Mouse (Mus musculus): ENCODE measurements around the gene Ercc8. TPM values are rescaled to one million over a fixed set of nuclear protein-coding genes. Genes with fewer than 3 reads are reported as not detected.

Gene Ercc8
- 5.8 and 7.2 TPM in 2 replicates for polyA plus RNA-seq (2021; fragmentation: Nextera tagmentation)
- long read RNA-seq, experiment 1, partial matches to known transcripts = 2 of 11 reads
- long read RNA-seq, experiment 1, other reads (novel, unspliced or antisense) = 2 of 11 reads
- long read RNA-seq, experiment 2, transcript Ercc8-205 (11 exons, 2,395 nt) = minor isoform, 7 of 29 reads
- long read RNA-seq, experiment 2, transcript Ercc8-201 (12 exons, 2,111 nt) = major isoform, 12 of 29 reads
- long read RNA-seq, experiment 2, partial matches to known transcripts = 1 of 29 reads
- long read RNA-seq, experiment 2, other reads (novel, unspliced or antisense) = 3 of 29 reads

DNA sequence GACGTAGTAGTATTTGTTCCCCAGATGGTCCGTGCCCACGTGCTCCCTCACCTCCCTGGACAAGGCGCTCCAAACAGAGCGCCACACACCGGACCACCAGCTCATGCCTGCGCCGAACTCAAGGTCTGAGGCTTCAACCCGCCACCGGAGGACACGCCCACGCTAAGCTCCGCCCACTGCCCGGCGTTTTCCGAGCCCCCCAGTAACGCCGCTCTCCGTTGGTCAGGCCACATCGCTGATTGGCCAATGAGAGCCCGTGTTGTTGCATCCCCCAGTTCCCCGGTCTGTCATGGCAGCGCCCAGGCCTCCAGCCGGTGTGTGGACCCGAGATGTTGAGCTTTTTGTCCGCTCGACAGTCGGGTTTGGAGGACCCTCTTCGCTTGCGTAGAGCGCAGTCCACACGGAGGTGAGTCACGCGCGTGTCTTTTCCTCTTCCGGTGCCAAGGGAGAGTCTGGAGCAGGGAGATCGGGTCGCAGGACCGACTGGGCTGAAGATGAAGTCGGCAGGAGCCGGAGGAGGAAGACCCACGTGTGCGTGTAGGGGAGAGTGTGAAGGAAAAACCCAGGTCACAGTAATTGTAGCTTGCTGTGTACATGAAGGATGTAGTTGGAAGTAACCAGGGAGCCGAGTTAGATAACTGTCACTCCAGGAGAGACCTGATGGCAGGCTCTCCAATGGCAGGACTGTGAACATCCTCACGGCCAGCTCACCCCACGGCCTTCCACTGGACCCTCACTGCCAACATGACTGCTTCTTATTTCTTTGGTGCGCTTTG is at the start of gene Ercc8, which contains the start of gene Ndufaf2:
Gene Ercc8, plus strand, starts transcription at position 267 of the 776 bp plus-strand sequence.
Gene Ndufaf2, minus strand, starts transcription at position 159 of the 776 bp plus-strand sequence.

GRCm38 (mm10) chr13:108214081-108214484 is 55.6 kb downstream of the Ercc8 start, which contains the start of gene Elovl7:
Gene Elovl7 (plus strand): TSS chr13:108214404.

Other genes starting within 250 kb of the Ercc8 start
- 65.1 and 80.0 TPM in 2 replicates for gene Smim15, start 114.3 kb upstream of the Ercc8 start, polyA plus RNA-seq (2021; fragmentation: Nextera tagmentation)
- 80.3 and 98.0 TPM in 2 replicates for gene Ndufaf2, start 108 bp upstream of the Ercc8 start, polyA plus RNA-seq (2021; fragmentation: Nextera tagmentation)
- 13.0 and 24.4 TPM in 2 replicates for gene Elovl7, start 55.7 kb downstream of the Ercc8 start, polyA plus RNA-seq (2021; fragmentation: Nextera tagmentation)
- 0.10 and 0.16 TPM in 2 replicates for gene Depdc1b, start 157.6 kb downstream of the Ercc8 start, polyA plus RNA-seq (2021; fragmentation: Nextera tagmentation)